Mouse (Mus musculus) intestine, postnatal 0 days (tissue): Measurements from ENCODE around the gene Nr5a2. TPM values are rescaled to one million over a fixed set of nuclear protein-coding genes. Genes with fewer than 3 reads are reported as not detected.
"Not testable (repeated sequence)": the region's sequence is repeated elsewhere in the genome, so short reads cannot be mapped to it uniquely, and the experiment has no call there.

ENCODE experiments used
- ATAC-seq: fragments of 200-750 bp; cut with Nextera tagmentation; 2 replicates; pipeline ENCODE4 v1.8.0; 2017; ENCODE audit warnings: mild to moderate bottlenecking, moderate TSS enrichment, moderate library complexity
- H3K27ac ChIP-seq: fragments of 300-500 bp; sonication (generic); 2 replicates; pipeline ENCODE4 v1.5.1; 2014; ENCODE audit warnings: mild to moderate bottlenecking, low read depth, low read length, moderate library complexity
- H3K27me3 ChIP-seq: fragments of 300-500 bp; sonication (generic); replicated peaks from 2 replicates; pipeline ENCODE4 v1.6.1; 2014; ENCODE audit warnings: low read length, mixed read lengths; ENCODE audit not compliant: control insufficient read depth, insufficient read depth
- H3K36me3 ChIP-seq: fragments of 300-500 bp; sonication (generic); 2 replicates; pipeline ENCODE4 v1.6.1; 2014; ENCODE audit warnings: mild to moderate bottlenecking, moderate library complexity; ENCODE audit not compliant: control insufficient read depth, insufficient read depth
- H3K4me1 ChIP-seq: fragments of 300-500 bp; sonication (generic); replicated peaks from 2 replicates; pipeline ENCODE4 v1.6.1; 2014; ENCODE audit warnings: antibody characterized with exemption, low read length, mixed read lengths; ENCODE audit not compliant: control insufficient read depth, insufficient read depth
- H3K4me2 ChIP-seq: fragments of 300-500 bp; sonication (generic); replicated peaks from 2 replicates; pipeline ENCODE4 v1.6.1; 2014; ENCODE audit warnings: low read depth, mild to moderate bottlenecking, moderate library complexity
- H3K4me3 ChIP-seq: fragments of 300-500 bp; sonication (generic); 2 replicates; pipeline ENCODE4 v1.5.1; 2014; ENCODE audit warnings: low read depth, low read length
- H3K9ac ChIP-seq: fragments of 300-500 bp; sonication (generic); 2 replicates; pipeline ENCODE4 v1.6.1; 2014; ENCODE audit warnings: mild to moderate bottlenecking, low read depth, low read length
- H3K9me3 ChIP-seq: fragments of 300-500 bp; sonication (generic); 2 replicates; pipeline ENCODE4 v1.6.1; 2016; ENCODE audit warnings: mixed run types; ENCODE audit not compliant: control insufficient read depth
- CTCF ChIP-seq: sonication (generic); IDR thresholded peaks from 2 replicates; pipeline ENCODE4 v1.5.1; 2016; ENCODE audit warnings: low read depth, mild to moderate bottlenecking, control low read depth, antibody characterized with exemption, moderate library complexity
- WGBS: fragments of 180-500 bp; shearing (Covaris S2); extraction: QIAGEN DNeasy Blood & Tissue Kit; methylation state at CpG from one replicate; pipeline ENCODE4 v1.1.7; 2014; 5-methylcytosine and 5-hydroxymethylcytosine counted together
- polyA plus RNA-seq: library from polyadenylated mRNA; unstranded; fragments of >200 nt; fragmentation: Nextera tagmentation; extraction: Ambion mirVana; gene quantifications from 2 replicates; pipeline ENCODE4 v1.2.1, GENCODE M21; 2015

The Nr5a2 gene
- polyA plus RNA-seq, 1 experiment from 2014 or later = 3.9 TPM

DNA sequence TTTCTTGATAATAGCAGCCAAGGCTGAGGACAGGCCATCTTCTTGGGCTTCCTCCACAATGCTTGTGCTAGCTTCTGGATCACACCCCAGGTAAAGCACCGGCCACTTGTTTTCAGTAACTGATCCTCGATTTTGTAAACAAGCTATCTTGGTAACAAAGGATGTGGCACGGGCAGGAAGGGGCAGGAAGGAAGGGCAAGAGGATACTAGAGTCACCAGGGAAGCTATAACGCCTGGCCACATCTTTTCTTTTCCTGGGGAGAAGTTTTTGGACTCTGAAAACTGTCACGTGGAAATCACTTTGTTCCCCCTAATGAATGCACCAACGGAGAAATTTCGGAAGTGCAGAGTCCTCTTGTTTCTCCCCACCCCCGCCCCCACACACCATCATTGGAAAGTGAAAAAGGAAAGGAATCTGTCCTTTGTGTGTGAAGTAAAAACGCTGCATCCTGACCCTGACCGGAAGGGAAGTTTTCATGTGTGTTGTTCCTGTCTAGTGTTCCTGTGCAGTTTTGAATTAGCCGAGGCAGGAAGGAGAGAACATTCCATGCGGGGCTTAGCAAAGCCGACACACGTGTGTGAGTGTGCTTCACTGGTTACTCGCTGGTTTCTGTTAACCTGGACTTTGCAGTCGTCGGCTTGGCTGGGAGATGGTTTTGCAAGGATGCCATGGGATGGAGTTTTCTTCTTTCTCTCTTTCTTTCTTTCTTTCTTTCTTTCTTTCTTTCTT is 163.7 kb downstream of the Nr5a2 start:
- Histone ChIP-seq H3K27me3 (no peaks in the 10 kb centered on the region), H3K27ac (no peak overlapping the region), H3K4me1 (no peaks in the 10 kb centered on the region), H3K4me2 (no peak overlapping the region), H3K9me3 (no peaks in the 10 kb centered on the region), H3K4me3 (no peak overlapping the region), H3K36me3 (no peaks in the 10 kb centered on the region), H3K9ac (no peak overlapping the region)
- TF ChIP-seq CTCF = no peak
- 40% methylated on average over 17 of the region's 17 CpGs for WGBS
- ATAC-seq = no peak

DNA sequence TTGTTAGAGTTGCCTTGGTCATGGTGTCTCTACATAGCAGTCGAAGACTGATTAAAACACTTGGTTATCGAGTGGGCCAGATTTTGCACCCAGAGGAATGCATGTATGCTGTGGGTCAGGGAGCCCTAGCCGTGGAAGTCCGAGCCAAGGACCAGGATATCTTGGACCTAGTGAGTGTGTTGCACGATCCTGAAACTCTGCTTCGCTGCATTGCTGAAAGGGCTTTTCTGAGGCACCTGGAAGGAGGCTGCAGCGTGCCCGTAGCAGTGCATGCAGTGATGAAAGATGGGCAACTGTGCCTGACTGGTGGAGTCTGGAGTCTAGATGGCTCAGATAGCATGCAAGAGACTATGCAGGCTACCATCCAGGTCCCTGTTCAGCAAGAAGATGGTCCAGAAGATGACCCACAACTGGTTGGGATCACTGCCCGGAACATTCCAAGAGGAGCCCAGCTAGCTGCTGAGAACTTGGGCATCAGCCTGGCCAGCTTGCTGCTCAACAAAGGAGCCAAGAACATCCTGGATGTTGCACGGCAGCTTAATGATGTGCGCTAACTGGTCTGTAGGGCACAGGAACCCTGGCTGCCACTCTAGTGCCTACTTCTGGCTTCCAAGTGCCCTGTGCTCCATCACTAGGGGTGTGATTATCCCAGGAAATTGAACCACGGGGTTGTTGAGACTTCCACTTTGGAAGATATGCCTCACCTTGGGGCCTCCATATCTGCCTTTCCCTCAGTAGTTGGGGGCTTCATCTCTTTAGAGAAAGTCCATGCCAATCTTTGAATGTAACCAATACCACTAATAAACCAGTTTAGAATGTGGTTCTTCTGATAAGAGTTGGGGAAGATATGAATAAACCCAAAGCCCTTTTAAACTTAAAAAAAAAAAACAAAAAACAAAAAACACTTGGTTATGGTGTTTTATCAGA is 167.0 kb downstream of the Nr5a2 start:
- ATAC-seq, H3K9ac ChIP-seq, H3K27ac ChIP-seq, H3K4me3 ChIP-seq, H3K36me3 ChIP-seq, H3K27me3 ChIP-seq, H3K4me1 ChIP-seq, H3K4me2 ChIP-seq, H3K9me3 ChIP-seq: not testable (repeated sequence)
- WGBS = 95% methylated on average over 12 of the region's 12 CpGs
